Mouse (Mus musculus): ENCODE measurements around the gene Tmem260. TPM values are rescaled to one million over a fixed set of nuclear protein-coding genes. Genes with fewer than 3 reads are reported as not detected.

Gene Tmem260
- total RNA-seq, 4 experiments from 2014 or later = 9.2 to 10.0 (median 9.4) TPM

DNA sequence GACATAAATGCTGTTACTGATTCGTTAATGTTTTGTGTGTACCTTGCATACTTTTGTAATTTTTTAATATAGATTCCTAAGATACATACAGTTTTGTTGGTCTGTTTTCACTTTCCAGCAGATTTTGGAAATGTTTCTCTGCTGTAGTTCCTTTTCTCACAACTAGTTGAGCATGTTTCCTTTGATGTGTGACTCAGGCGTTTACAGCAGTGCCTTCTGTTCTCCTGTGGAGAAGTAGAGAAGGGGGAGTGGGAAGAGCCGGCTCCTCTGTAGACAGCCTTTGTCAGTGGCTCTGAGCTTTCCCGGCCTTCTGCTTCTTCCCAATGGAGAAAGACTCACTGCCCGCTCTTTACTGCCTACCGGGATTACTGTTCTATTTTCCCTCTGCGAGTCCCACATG, 35.7 kb downstream of the Tmem260 start:
- no peak for DNase-seq (ENCODE audit: low spot score)

DNA sequence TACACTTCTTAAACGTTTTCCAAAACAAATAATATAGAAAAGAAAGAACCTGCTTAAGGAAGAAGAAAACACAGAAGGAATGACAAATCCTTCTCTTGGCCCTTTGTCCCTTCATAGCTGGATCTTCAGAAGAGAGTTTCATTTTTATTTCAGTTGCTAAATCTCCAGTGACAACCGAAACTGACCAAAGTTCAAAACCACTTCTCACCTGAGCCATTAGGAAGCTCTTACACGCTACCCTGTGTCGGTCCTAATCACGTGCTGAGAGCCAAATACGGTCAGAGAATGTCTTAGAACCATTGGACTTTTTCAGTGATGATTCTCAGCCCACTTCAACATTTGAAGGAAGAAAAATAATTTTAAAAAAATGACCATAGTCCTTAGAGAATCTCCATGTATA, 36.8 kb downstream of the Tmem260 start:
- DNase-seq (ENCODE audit: low spot score) = no peak

DNA sequence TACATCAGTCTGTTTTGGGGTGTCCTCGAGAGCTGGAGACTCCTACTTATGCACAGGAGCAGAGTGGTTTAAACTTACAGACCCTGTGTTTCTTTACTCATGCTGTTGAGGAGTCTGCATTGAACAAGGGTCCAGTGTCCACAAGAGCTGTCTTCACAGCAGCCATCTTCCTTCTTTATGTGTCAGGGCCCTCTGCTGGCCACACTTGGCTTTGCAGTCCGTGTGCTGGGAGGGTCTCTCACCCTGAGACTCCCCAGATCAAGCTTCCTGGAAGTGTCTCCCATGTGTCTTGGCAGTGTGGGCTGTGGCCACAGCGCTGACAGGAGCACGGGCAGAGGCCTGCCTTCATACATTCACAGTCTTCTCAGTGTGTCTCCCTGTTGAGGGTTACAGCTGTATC, 48.0 kb downstream of the Tmem260 start:
- no peak for DNase-seq (ENCODE audit: low spot score)

DNA sequence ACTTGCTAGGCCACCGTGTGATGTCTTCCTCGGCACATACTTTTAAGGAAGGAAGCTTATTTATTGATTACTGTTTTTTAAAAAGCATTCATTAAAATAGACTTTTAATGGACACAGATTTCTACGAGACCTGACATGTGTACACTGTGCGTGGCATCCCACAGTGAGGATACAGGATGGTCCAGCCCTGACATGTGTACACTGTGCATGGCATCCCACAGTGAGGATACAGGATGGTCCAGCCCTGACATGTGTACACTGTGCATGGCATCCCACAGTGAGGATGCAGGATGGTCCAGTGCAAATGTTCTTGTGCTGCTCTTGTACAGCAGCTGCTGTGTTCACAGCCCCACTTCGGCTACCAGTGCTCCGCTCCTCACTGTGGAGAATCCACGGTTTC, 56.6 kb downstream of the Tmem260 start:
- no peak for DNase-seq (ENCODE audit: low spot score)

DNA sequence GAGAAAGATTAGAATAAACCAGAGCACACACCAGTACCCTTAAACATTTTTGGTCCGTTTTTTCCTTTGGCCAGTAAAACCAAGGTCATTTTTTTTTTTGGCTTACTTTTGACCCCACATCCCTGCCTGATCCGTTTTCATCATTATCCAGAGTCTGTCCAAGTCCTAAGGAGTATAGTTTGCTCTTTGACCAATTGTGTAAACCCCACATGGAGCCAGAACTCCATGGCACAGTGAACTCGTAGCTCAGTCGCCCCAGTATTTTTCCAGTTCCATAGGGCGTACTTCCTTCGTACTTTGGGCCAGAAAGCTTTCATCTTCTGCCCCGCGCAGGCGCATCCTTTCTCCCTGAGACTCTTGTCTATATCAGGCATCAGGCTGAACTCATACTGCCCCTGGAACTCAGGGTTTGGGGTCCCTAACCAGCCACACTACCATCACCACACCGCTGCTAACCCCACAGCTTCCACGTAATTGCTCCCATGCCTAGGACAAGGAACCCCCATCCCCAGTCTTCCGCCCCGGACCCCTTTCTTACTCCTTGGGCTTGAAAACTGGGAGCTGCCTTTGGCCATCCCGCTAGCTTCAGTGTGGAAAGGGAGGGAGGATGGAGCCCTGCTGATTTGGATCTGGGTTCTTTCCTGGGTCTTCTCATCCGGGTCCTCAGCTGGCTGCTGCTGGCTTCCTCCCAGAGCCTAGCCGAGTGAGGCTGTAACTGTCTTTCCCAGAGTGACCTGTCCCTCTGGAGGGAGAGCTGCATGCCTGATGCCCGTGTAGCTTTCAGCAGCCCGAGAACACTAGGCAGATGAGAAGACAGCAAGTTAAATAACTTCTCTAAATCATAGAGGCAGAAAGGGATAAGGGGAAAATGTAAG, 58.0 kb downstream of the Tmem260 start:
- no peak for DNase-seq (ENCODE audit: low spot score)

DNA sequence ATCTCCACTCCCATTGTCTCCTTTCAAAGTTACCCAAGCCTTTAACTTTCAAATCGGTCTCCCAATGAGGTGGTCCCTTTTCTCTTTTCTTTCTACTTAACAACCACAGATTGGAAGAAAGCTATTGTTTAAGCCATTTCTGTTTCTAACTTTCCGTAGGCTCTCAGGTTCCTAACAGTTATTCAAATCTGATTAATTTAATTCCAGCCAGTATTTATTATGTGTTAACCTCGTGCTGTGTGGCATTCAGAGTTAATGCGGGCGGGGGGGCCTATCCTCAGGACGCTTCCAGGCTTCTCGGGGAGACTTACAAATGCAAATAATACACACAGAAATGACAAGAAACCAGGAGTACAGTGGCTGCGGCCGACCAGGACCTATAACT, 58.6 kb downstream of the Tmem260 start:
- no peak for DNase-seq (ENCODE audit: low spot score)

DNA sequence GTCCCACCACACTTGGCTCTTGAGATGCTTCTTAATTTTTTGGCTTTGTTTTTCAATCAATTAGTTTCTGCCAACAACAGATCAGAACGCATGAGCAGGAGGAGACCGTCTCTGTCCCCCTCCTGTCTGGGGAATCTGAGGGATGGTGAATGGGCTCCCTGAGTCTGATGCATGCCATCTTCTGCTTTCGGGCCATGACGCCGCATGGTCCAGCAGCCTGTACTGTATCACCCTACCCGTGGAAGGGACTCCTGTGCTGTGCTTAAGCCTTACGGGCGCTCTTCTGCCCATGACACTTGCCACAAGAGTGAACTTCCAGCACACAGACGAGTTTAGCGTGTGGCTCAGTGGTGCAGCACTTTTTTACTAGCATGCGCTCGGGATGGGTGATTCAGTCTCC, 59.7 kb downstream of the Tmem260 start:
- DNase-seq (ENCODE audit: low spot score) = no peak

DNA sequence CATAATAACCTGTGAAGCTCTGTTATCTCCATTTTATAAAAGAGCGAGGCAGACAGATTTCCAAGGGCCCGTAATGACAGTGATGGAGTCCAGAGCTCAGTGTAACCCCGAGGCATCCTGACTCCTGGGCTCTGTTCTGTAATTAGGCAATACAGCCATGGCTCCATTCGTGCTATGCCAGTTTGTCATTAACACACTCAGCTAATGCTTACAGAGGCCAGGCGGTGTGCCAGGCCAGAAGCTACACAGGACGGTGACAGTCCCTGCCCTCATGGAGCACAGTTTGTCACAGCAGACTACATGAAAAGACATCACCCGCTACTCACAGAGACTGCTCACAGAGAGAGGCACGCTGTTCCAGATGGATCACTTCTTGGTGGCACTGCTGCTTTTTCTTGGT, 61.5 kb downstream of the Tmem260 start:
- DNase-seq (ENCODE audit: low spot score) = no peak

DNA sequence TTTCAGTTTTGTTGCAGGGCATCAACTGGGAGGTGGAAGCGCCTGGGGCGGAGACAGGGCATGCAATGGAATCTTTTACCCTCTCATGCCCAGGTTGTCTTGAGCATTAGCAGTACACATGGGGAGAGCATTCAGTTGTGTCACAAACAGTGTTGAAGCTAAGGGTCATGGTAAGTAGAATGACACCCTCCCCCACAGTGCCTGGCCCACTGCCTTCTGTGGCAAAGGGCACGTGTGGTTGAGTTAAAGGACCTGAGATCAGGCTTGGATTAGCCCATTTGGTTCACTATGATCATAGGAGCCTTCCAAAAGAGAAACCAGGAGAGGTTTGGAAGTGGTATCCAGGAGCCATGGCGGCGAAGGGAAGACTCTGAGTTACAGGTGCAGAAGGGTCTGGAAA, 63.2 kb downstream of the Tmem260 start:
- DNase-seq (ENCODE audit: low spot score) = no peak

DNA sequence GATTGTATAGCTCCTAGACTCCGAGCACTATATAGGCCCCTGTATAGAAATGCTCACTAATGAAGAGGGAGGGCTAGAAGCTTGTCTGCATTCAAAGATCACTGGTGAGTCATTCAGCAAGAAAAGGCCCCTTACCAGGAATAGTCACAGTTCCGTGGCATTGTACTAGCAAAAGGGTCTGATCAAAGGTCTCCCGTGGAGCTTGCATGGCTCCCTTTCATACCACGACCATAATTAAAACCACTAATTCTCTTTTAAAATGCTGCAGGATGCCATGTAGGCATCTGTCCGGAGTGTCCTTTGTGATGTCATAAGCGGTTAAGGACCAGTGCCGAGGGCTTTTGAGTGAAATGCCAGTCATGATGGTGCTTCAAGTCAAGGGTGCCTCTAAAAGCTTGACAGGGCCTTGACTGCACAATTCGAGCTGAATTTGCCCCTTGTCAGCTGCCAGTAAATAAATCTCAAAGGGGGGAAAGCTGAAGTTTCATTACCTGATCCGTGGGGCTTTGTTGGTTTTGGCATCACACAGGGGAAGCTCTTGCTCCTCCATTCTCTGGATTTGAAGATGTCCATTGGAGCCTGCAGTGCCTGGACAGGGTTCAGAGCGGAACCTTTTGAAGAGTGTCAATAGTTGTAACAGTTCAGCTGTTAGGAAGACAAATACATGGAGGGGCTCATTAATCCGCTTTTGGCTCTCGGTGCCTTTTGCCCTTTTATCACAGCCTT, 67.3 kb downstream of the Tmem260 start:
- no peak for DNase-seq (ENCODE audit: low spot score)

DNA sequence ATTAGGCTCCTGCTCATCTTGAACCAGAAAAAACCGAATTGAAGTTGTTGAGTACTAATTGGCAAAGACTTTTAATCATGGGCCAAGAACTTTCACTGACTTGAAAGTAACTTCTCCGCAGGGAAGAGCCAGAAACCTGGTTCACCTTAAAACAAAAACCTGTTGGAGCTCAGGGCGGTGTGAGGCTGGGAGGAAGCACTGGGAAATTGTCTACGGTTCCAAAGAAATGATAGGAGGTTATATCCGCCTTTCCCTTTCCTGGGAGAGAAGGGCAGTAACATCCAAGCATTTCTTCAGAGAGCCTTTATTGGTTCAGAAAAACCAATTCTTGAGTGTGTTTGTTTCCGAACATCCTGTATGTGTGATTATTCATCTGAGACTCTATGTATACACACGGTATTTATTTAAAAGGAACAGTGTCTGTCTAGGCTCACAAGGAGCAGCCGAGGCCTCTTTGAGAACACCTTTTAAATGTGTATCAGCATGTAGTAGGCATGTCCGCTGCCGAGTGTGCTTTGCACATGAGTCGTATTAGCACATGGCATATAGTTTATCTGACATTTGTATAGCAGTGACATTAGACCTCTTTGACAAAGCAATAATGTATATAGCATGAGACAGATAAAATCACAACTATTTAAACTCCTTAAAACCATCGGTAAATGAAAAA, 68.0 kb downstream of the Tmem260 start:
- DNase-seq (ENCODE audit: low spot score) = no peak

DNA sequence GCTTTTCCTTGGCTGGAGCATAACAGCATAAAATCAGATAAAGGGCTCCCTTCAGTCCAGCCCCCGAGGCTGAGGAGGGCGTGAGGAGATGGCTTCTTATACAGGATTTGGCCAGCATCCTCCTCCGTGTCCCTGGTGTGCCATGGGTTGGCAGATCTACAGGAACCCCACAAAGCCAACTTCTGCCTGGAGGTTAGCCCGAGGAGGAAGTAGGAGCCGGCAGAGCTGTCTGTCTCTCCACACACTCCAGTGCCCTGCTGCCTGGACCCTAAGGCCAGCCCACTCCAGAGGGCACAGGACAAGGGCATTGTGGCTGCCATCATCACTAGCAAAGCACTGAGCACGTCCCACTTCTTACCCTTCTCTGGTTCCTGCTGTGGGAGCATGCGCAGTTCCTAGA, 68.7 kb downstream of the Tmem260 start:
- DNase-seq (ENCODE audit: low spot score) = no peak

DNA sequence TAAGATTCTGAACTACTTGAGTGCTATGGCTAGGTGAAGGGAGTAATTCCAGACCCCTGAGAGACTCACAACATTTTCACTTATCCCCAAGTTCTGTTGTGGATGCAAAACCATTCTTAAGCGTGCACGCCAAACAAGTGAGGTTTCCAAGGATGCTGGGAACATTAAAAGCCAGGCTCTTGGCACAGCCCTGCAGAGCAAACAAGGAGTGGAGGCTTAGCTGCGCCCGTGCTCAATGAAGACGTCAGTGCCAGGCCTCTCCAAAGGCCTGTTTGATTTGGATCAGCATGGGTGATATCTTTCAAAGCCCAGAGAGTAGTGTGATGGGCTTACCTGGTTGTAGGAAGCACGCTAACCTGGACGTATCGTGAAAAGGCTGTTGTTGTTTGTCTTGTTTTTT, 69.6 kb downstream of the Tmem260 start:
- DNase-seq (ENCODE audit: low spot score) = no peak

DNA sequence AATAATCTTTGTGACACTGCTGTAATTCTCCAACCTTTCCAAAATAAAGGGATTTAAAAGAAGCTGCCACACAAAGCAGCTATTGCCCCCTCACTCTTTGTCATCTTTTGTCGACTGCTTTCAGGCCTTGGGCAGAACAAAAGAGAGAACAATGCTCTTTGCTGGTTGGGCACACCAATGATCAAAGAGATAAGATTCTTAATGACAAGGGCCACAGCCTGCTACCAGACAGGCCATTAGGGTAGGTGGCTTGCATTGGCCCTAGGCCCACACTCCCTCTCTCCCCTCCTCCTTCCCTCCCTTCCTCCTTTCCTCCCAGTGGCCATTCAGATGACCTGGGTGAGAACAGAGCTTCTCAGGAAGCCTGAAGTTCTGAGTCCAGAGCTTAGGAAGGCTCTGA, 77.4 kb downstream of the Tmem260 start:
- DNase-seq (ENCODE audit: low spot score) = no peak

DNA sequence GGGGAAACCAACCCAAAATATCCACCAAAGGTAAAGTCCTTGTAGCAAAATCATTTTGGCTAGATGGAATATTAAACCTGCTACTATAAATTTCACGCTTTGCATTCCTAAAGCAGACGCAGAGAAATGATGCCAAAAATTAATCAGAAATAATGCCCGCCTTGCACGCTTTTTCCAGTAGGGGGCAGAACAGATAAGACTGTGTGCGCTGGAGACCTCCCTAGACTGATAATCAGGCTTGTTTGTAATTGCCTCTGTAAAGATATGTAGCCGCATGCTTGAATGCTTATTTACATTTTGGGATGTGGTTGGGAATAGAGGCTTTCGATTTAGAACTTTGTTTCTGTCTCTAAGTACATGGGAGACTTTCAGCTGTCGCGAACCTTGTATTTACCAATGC, 78.2 kb downstream of the Tmem260 start:
- no peak for DNase-seq (ENCODE audit: low spot score)

DNA sequence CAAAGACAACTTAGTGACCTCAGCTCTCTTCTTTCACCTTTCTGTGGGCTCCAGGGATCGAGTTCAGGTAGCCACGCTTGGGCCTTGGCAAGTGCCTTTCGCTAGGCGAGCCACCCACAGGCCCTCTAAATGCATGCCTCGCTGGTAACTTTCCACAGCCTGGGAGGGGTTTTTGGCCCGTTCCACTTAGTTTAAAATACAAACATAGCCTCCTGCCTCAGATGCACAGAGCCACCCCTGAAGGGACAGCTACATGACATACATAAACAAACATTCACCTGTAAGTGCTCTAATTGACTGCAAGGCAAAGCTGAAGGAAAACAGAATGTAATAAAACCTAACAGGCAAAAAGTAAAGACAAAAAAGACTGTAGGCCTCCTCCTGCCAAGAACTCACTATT, 79.1 kb downstream of the Tmem260 start:
- no peak for DNase-seq (ENCODE audit: low spot score)

DNA sequence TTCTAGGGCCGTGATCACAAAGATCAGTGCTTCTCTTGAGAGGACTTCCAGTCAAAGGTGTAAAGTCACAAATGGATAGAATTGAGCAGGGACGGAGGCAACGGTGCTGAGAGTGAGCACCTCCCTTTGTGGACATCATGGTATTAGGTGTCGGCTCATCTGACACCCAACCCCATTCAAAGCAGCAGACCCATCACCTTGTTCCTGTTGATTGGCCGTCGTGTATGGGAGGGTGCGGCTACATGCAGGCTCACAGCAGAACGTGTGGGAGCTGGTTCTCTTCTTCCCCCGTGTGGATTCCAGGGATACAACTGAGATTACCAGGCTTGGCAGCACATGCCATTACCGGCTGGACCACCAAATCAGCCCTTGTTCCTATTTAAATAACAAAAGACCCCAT, 84.7 kb downstream of the Tmem260 start:
- no peak for DNase-seq (ENCODE audit: low spot score)

DNA sequence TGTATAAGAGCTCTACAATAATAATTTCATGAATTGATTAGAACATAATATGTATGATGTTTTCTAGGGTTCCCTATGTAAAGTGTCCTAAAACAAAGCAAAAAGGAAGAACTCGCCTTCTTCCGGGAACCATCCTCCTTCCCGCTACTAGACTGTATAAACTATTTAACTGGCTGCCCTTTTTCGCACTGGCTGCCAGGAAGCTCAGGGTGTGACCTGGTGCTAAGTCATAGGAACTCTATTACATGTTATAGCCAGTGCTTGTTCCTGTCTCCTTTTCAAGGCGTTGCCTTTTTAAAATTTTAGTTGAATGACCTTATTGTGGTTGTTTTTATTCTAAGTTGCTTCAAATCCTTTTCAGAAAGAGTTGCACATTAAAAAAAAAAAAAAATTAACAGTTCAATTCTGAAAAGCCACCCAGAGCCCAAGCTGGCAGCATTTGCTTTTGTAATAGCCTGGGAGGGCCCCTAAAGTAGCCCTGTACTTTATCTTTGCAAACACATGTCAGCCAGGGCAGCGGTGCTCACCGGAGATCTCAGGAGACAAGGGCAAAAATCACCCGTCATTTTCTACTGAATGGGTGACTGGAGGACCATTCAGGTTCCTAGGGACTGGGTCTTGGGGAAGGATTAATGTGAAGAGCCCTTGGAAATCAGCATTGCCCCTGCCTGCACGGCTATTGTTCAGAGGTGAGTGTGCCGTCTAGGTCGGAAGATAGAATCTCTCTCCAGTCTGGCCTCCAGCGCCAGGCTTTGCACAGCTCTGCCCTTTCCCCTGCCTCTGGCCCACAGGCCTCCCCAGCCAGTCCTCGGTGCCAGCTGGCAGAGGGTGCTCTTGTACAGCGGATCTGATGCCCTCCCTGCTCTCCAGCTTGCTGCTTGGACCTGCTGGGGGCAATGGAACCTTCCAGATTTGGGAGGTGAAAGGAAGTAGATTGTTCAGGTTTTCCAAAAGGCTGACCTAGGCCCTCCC, 92.2 kb downstream of the Tmem260 start:
- no peak for DNase-seq (ENCODE audit: low spot score)

DNA sequence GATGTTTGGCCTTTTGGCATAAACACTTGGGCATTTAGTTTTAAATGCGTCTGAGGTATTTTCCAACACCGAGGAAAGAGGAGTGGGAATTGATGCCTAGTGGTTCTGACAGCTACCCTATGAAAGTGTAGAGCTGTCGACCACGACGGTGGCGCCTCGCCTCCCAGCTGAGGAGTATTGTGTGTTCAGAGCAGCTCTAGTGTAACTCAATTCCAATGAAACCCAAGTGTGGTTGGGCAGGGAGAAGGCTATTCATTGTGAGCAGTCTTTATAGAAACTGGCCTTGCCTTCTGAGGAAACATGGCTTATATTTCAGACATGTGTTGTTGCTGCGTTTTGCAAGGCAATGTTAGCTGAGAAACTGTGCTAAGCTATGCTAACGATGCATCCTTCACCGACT, 99.2 kb downstream of the Tmem260 start:
- no peak for DNase-seq (ENCODE audit: low spot score)

DNA sequence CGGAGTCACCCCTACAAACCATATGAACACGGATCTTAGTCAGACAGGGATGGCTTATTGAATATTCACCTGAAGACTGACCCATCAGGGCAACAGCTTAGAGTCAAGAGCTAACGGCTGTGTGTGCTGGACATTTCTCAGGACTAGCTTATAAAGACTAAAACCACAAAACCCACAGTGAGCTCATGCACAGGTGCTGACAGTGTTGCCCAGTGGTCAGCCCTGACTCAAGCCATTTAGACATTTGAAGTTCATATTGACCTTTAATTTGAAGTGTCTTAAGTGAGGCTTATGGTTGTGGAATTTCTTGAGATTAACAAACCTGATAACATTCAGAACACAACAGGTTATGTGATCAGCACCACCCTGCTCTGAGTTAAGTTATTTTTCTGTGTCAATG, 100.1 kb downstream of the Tmem260 start:
- DNase-seq (ENCODE audit: low spot score) = no peak

DNA sequence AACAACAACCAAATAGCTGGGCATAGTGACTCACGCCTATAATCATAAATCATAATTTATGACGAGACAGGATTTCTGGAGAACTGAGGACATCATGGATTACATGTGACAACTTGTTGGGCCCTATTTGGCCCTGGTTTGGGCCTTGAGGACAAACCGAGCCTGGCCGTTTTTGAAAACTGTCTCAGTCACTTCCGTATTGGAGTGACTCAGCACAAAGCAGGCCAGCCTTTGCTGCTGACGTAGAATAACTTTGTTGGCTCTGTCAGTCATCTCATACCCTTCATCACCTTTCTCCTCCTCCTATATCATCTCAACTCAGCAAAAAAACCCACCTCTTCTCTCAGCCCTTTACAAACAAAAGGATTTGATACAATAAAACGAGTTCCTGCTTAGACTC, 103.8 kb downstream of the Tmem260 start:
- no peak for DNase-seq (ENCODE audit: low spot score)

DNA sequence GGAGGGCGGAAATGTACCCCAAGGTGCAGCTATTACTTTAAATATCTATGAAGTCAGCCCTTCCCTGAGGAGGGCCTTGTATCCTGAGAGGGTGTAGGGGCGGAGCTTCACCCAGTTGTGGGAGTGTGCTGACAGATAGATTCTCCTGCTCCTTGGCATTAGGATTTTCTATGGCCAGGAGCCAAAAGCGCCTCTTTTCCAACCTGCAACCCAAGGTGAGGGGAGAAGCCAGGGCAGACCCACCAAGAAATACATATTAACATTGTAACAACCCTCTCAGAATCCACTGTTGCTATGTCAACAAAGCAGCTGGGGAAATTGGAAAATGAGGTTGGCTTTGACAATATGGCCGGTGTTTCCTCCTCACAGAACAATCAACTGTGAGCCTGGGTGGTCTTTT, 107.3 kb downstream of the Tmem260 start:
- no peak for DNase-seq (ENCODE audit: low spot score)
